Mouse (Mus musculus) megakaryocyte, embryonic 14.5 days (primary cell): ENCODE data around the gene Myt1.

Experiments
- FLI1 ChIP-seq: IDR thresholded peaks from 2 replicates; pipeline ENCODE4 v1.6.1; 2012; ENCODE audit warnings: low read length, inconsistent platforms, mixed read lengths
- GATA1 ChIP-seq: IDR thresholded peaks from 3 replicates; pipeline ENCODE4 v1.6.1; 2012; ENCODE audit warnings: mixed read lengths, low read length, inconsistent platforms, borderline replicate concordance

- TF ChIP-seq GATA1 (no peak), FLI1 (no peak)
Observed at GRCm38 (mm10) chr2:181864536-181864860, 101.4 kb downstream of the Myt1 start.
